ENCODE assay signal across 9 mouse cellular contexts in the genomic region with DNA sequence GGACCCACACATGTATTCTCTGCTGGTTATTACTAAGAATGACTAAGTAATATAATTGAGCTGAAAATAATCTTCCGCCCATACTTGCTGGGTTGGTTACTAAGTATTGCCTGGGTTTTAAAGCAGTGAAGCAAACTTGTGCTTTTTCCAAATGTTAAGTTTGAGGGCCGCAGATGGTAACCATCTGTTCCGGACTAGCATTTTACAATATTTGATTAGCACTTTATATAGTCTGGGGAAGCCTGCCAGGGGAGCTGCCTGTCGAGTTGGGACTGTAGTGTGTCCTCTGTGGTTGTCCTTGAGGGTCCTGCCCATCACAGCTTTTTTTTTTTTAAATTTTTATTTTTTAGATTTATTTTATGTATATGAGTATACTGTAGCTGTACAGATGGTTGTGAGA. TPM values are rescaled to one million over a fixed set of nuclear protein-coding genes. Genes with fewer than 3 reads are reported as not detected.
DNase-seq lines count a peak whose midpoint lies in the region; TF ChIP-seq lines count a peak whose summit lies in the region.
"Had no signal": no experiment of that assay in that cellular context is flagged by ENCODE, and none has a peak within 500 bp of the region (broad histone marks: within the 10 kb centered on the region; RNA-seq: fewer than 3 reads in every experiment).

No protein-coding gene starts in this region.

- TF ChIP-seq POLR2A in lung, adult 2 months (IDR thresholded peaks at IDR 0.05; ENCODE audit: borderline replicate concordance, extremely low read depth, low read depth, low read length), result no peak

- 75% methylated on average over 4 of the region's 4 CpGs for WGBS in lung, adult 2 months

- intact Hi-C loops in left cerebral cortex, postnatal 25 days (cut with DNase I), result loop anchor here (1.0 kb wide), 2 partner anchors 26 to 105 kb away; no protein-coding TSS in a partner anchor

- DNase-seq in frontal cortex, postnatal 36 days (ENCODE audit: low spot score in 2 of 2), result peak; percentile 60 to 87
- no peak for DNase-seq in frontal cortex, postnatal 14 days (ENCODE audit: low spot score in 2 of 2)
- peak; percentile 40 for DNase-seq in lung, postnatal 10 days
- DNase-seq in lung, adult 2 months, result no peak
- peak; percentile 72 to 92 for DNase-seq in left cerebral cortex, postnatal 25 days (ENCODE audit: low spot score in 2 of 2)
- DNase-seq in telencephalon, adult 2 months (ENCODE audit: low read depth, low spot score), result peak; percentile 90
- no peak for DNase-seq in adrenal gland, postnatal 36 days
- DNase-seq in embryo, embryonic 10.5 days (ENCODE audit: low spot score), result no peak
- DNase-seq: kidney, postnatal 36 days had no signal

- no peak for TF ChIP-seq CTCF in lung, adult 2 months (IDR thresholded peaks at IDR 0.05; ENCODE audit: insufficient read depth, low read length)

- H3K4me3 ChIP-seq in lung, adult 2 months (replicated peaks; ENCODE audit: extremely low read depth, low read depth, low read length), result no peak overlapping the region

- peaks cover 5% of the 10 kb centered on the region for H3K4me1 ChIP-seq in lung, adult 2 months (ENCODE audit: control insufficient read depth, insufficient read depth, low read length)

RNA-seq across cellular contexts. Expression of a gene that starts 5.3 kb away (rescaled TPM):
- polyA plus RNA-seq in lung, adult 2 months (2012; rRNA removed), result 7.6 and 15.3 TPM in 2 replicates
- total RNA-seq in left cerebral cortex, postnatal 25 days (2021), result 10 to 100 TPM; 29.6 to 33.6 TPM
- 10 to 100 TPM; 36.7 to 55.7 TPM for total RNA-seq in adrenal gland, postnatal 36 days (2021)

Comparison
In these comparisons a context has a peak if more than half of its experiments do, and no peak if none do; other contexts are left out.
1. DNase-seq: peak in frontal cortex, postnatal 36 days (2 of 2), lung, postnatal 10 days (single experiment), left cerebral cortex, postnatal 25 days (2 of 2) and telencephalon, adult 2 months (single experiment); none in frontal cortex, postnatal 14 days (0 of 2), lung, adult 2 months (single experiment), adrenal gland, postnatal 36 days (0 of 2) and embryo, embryonic 10.5 days (single experiment).